Mouse (Mus musculus) stomach, postnatal 0 days (tissue): ENCODE results near the gene Rasd2. TPM values are rescaled to one million over a fixed set of nuclear protein-coding genes. Genes with fewer than 3 reads are reported as not detected.

Source experiments
- ATAC-seq: fragments of 200-750 bp; cut with Nextera tagmentation; 2 replicates; pipeline ENCODE4 v1.8.0; 2017; ENCODE audit not compliant: low FRiP score, low TSS enrichment
- DNase-seq: peaks from one replicate; pipeline ENCODE4 v3.0.0-alpha.2; 2016; ENCODE audit warnings: low spot score
- H3K27ac ChIP-seq: fragments of 300-500 bp; sonication (generic); replicated peaks from 2 replicates; pipeline ENCODE4 v1.5.1; 2014; ENCODE audit warnings: mild to moderate bottlenecking, control low read depth
- H3K27me3 ChIP-seq: fragments of 300-500 bp; sonication (generic); 2 replicates; pipeline ENCODE4 v1.6.1; 2014; ENCODE audit warnings: low read length; ENCODE audit not compliant: control insufficient read depth, insufficient read depth
- H3K36me3 ChIP-seq: fragments of 300-500 bp; sonication (generic); 2 replicates; pipeline ENCODE4 v1.6.1; 2014; ENCODE audit warnings: low read length, mixed read lengths; ENCODE audit not compliant: control insufficient read depth, insufficient read depth
- H3K4me1 ChIP-seq: fragments of 300-500 bp; sonication (generic); replicated peaks from 2 replicates; pipeline ENCODE4 v1.6.1; 2014; ENCODE audit warnings: antibody characterized with exemption; ENCODE audit not compliant: control insufficient read depth, insufficient read depth
- H3K4me2 ChIP-seq: fragments of 300-500 bp; sonication (generic); replicated peaks from 2 replicates; pipeline ENCODE4 v1.6.1; 2014; ENCODE audit warnings: low read depth, mild to moderate bottlenecking, control low read depth, moderate library complexity
- H3K4me3 ChIP-seq: fragments of 300-500 bp; sonication (generic); 2 replicates; pipeline ENCODE4 v1.5.1; 2014; ENCODE audit warnings: low read depth, low read length, control low read depth
- H3K9ac ChIP-seq: fragments of 300-500 bp; sonication (generic); 2 replicates; pipeline ENCODE4 v1.6.1; 2014; ENCODE audit warnings: mild to moderate bottlenecking, low read length, control low read depth, mixed read lengths
- H3K9me3 ChIP-seq: fragments of 300-500 bp; sonication (generic); 2 replicates; pipeline ENCODE4 v1.6.1; 2016; ENCODE audit warnings: low read length; ENCODE audit not compliant: control insufficient read depth
- CTCF ChIP-seq: IDR thresholded peaks from 2 replicates; pipeline ENCODE4 v1.5.1; 2016; ENCODE audit warnings: antibody characterized with exemption, low read depth, mild to moderate bottlenecking, moderate library complexity
- EP300 ChIP-seq: optimal IDR thresholded peaks from 2 replicates; pipeline ENCODE3; 2016; ENCODE audit warnings: antibody characterized with exemption
- WGBS: fragments of 180-500 bp; shearing (Covaris S2); extraction: QIAGEN DNeasy Blood & Tissue Kit; methylation state at CpG from one replicate; pipeline ENCODE4 v1.1.7; 2014; 5-methylcytosine and 5-hydroxymethylcytosine counted together
- polyA plus RNA-seq: library from polyadenylated mRNA; unstranded; fragments of >200 nt; fragmentation: Nextera tagmentation; extraction: Ambion mirVana; gene quantifications from 2 replicates; pipeline ENCODE4 v1.2.1, GENCODE M21; 2015

The Rasd2 gene
- polyA plus RNA-seq, 1 experiment from 2014 or later, result 1.2 TPM

GRCm38 (mm10) chr8:75197862-75198261 is 15.9 kb upstream of the Rasd2 start:
- H3K36me3 ChIP-seq, result no peaks in the 10 kb centered on the region
- TF ChIP-seq EP300 (no peak), CTCF (no peak)
- H3K27ac ChIP-seq, result no peak overlapping the region
- no peak overlapping the region for H3K4me2 ChIP-seq
- ATAC-seq (no peak), DNase-seq (no peak)
- H3K9ac ChIP-seq, result no peak overlapping the region
- no peaks in the 10 kb centered on the region for H3K4me1 ChIP-seq
- H3K27me3 ChIP-seq, result no peaks in the 10 kb centered on the region
- no peak overlapping the region for H3K4me3 ChIP-seq
- H3K9me3 ChIP-seq, result no peaks in the 10 kb centered on the region
- WGBS, result 37% methylated on average over 4 of the region's 4 CpGs

- H3K9ac ChIP-seq, result no peak overlapping the region
- no peak for TF ChIP-seq CTCF
- no peak for TF ChIP-seq EP300
- no peaks in the 10 kb centered on the region for H3K9me3 ChIP-seq
- no peak for ATAC-seq
- H3K4me1 ChIP-seq, result no peaks in the 10 kb centered on the region
- no peaks in the 10 kb centered on the region for H3K36me3 ChIP-seq
- no peak for DNase-seq
- no peak overlapping the region for H3K4me2 ChIP-seq
- H3K27me3 ChIP-seq, result no peaks in the 10 kb centered on the region
- H3K4me3 ChIP-seq, result no peak overlapping the region
- H3K27ac ChIP-seq, result no peak overlapping the region
Measured at GRCm38 (mm10) chr8:75198300-75198699, 15.4 kb upstream of the Rasd2 start.

- no peak for TF ChIP-seq CTCF
- TF ChIP-seq EP300, result no peak
- no peak overlapping the region for H3K4me3 ChIP-seq
- WGBS, result 62% methylated on average over 5 of the region's 5 CpGs
- DNase-seq (no peak), ATAC-seq (no peak)
- no peaks in the 10 kb centered on the region for H3K36me3 ChIP-seq
- H3K27me3 ChIP-seq, result no peaks in the 10 kb centered on the region
- no peak overlapping the region for H3K9ac ChIP-seq
- H3K9me3 ChIP-seq, result no peaks in the 10 kb centered on the region
- H3K27ac ChIP-seq, result no peak overlapping the region
- no peaks in the 10 kb centered on the region for H3K4me1 ChIP-seq
- H3K4me2 ChIP-seq, result no peak overlapping the region
Measured at GRCm38 (mm10) chr8:75198988-75199765, 14.6 kb upstream of the Rasd2 start.

- Histone ChIP-seq H3K9ac (no peak overlapping the region), H3K4me1 (no peaks in the 10 kb centered on the region), H3K9me3 (no peaks in the 10 kb centered on the region), H3K27ac (no peak overlapping the region), H3K27me3 (no peaks in the 10 kb centered on the region), H3K4me2 (no peak overlapping the region), H3K36me3 (no peaks in the 10 kb centered on the region), H3K4me3 (no peak overlapping the region)
- DNase-seq (no peak), ATAC-seq (no peak)
- no peak for TF ChIP-seq EP300
- no peak for TF ChIP-seq CTCF
- 48% methylated on average over 1 of the region's 1 CpGs for WGBS
Measured at GRCm38 (mm10) chr8:75199914-75200313, 13.8 kb upstream of the Rasd2 start.

- H3K9ac ChIP-seq, result no peak overlapping the region
- DNase-seq (no peak), ATAC-seq (no peak)
- H3K27ac ChIP-seq, result no peak overlapping the region
- H3K4me3 ChIP-seq, result no peak overlapping the region
- 75% methylated on average over 8 of the region's 8 CpGs for WGBS
- H3K27me3 ChIP-seq, result no peaks in the 10 kb centered on the region
- H3K4me2 ChIP-seq, result no peak overlapping the region
- no peaks in the 10 kb centered on the region for H3K4me1 ChIP-seq
- no peak for TF ChIP-seq EP300
- no peak for TF ChIP-seq CTCF
- no peaks in the 10 kb centered on the region for H3K36me3 ChIP-seq
- no peaks in the 10 kb centered on the region for H3K9me3 ChIP-seq
Measured at GRCm38 (mm10) chr8:75202041-75202656, 11.6 kb upstream of the Rasd2 start.

- Histone ChIP-seq H3K4me3 (no peak overlapping the region), H3K4me2 (no peak overlapping the region), H3K4me1 (no peaks in the 10 kb centered on the region), H3K9me3 (no peaks in the 10 kb centered on the region), H3K27me3 (no peaks in the 10 kb centered on the region), H3K36me3 (no peaks in the 10 kb centered on the region), H3K9ac (no peak overlapping the region), H3K27ac (no peak overlapping the region)
- no peak for DNase-seq
- 67% methylated on average over 3 of the region's 3 CpGs for WGBS
- ATAC-seq, result no peak
- TF ChIP-seq CTCF, result no peak
- TF ChIP-seq EP300, result no peak
Measured at GRCm38 (mm10) chr8:75202913-75203312, 10.8 kb upstream of the Rasd2 start.
